Mouse (Mus musculus) thymus, adult 2 months (tissue): ENCODE measurements around the gene Snrpg. TPM values are rescaled to one million over a fixed set of nuclear protein-coding genes. Genes with fewer than 3 reads are reported as not detected.

Experiments
- DNase-seq: peaks from one replicate; pipeline ENCODE4 v3.0.0; 2021
- H3K27ac ChIP-seq: fragments of 200-500 bp; 2 replicates; pipeline ENCODE4 v1.5.1; 2012; ENCODE audit warnings: low read length, control low read depth; ENCODE audit not compliant: control insufficient read depth, insufficient read depth
- H3K27me3 ChIP-seq: fragments of 200-500 bp; 2 replicates; pipeline ENCODE4 v1.6.1; 2012; ENCODE audit warnings: mild to moderate bottlenecking, low read length, moderate library complexity, mixed read lengths; ENCODE audit not compliant: control insufficient read depth, insufficient read depth
- H3K36me3 ChIP-seq: fragments of 200-500 bp; 2 replicates; pipeline ENCODE4 v1.6.1; 2012; ENCODE audit warnings: mild to moderate bottlenecking, low read length, moderate library complexity; ENCODE audit not compliant: control insufficient read depth, insufficient read depth
- H3K4me1 ChIP-seq: fragments of 200-500 bp; replicated peaks from 2 replicates; pipeline ENCODE4 v1.6.1; 2012; ENCODE audit warnings: low read length; ENCODE audit not compliant: control insufficient read depth, insufficient read depth
- H3K4me3 ChIP-seq: fragments of 200-500 bp; 2 replicates; pipeline ENCODE4 v1.5.1; 2012; ENCODE audit warnings: mild to moderate bottlenecking, low read length, control low read depth, moderate library complexity; ENCODE audit not compliant: control insufficient read depth, insufficient read depth
- CTCF ChIP-seq: fragments of 200-500 bp; IDR thresholded peaks from 2 replicates; pipeline ENCODE4 v1.5.1; 2012; ENCODE audit warnings: mild to moderate bottlenecking, control low read depth, low read length, moderate library complexity, borderline replicate concordance; ENCODE audit not compliant: control insufficient read depth, poor library complexity, insufficient read depth; ENCODE audit errors: extremely low read depth
- POLR2A ChIP-seq: fragments of 200-500 bp; IDR thresholded peaks from 2 replicates; pipeline ENCODE4 v1.6.1; 2012; ENCODE audit warnings: mild to moderate bottlenecking, low read length, control low read depth, moderate library complexity; ENCODE audit not compliant: control insufficient read depth, poor library complexity, insufficient read depth; ENCODE audit errors: extremely low read depth
- WGBS: fragments of 180-500 bp; shearing (Covaris S2); methylation state at CpG from one replicate; pipeline ENCODE4 v1.1.7; 2018; 5-methylcytosine and 5-hydroxymethylcytosine counted together
- polyA plus RNA-seq: library from polyadenylated mRNA; depleted of rRNA; stranded (reverse); fragments of >200 nt; gene quantifications from 2 replicates; pipeline ENCODE4 v1.2.3, GENCODE M21; 2012

The Snrpg gene
- polyA plus RNA-seq, 1 experiment: 87.1 TPM

DNA sequence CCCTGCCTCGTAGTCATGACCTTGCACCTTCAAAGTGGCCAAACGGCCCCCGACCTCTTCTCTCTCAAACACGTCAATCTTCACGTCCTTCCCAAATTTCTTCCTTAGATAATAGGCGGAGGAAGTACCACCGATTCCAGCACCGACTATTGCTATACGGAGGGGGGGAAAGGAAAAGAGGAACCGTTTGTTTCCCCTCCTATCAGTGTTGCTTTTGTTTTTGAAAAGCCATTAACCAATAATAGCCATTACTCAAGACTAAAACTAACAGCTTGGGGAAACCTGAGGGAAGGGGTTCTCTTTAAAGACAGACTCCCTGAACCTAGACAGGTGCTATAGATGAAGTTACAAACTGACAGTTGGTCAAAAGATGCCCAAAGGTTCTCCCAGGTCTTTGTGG is 24.9 kb downstream of the Snrpg start:
- Histone ChIP-seq H3K36me3 (0 out of 2 replicates have a peak, but pooled peaks cover under 1% of the 10 kb centered on the region), H3K4me3 (peak overlapping the region; percentile 92), H3K27me3 (no peaks in the 10 kb centered on the region), H3K27ac (no peak overlapping the region), H3K4me1 (peaks cover 8% of the 10 kb centered on the region)
- no peak for TF ChIP-seq POLR2A
- no peak for TF ChIP-seq CTCF
- 27% methylated on average over 10 of the region's 10 CpGs for WGBS
- no peak for DNase-seq

DNA sequence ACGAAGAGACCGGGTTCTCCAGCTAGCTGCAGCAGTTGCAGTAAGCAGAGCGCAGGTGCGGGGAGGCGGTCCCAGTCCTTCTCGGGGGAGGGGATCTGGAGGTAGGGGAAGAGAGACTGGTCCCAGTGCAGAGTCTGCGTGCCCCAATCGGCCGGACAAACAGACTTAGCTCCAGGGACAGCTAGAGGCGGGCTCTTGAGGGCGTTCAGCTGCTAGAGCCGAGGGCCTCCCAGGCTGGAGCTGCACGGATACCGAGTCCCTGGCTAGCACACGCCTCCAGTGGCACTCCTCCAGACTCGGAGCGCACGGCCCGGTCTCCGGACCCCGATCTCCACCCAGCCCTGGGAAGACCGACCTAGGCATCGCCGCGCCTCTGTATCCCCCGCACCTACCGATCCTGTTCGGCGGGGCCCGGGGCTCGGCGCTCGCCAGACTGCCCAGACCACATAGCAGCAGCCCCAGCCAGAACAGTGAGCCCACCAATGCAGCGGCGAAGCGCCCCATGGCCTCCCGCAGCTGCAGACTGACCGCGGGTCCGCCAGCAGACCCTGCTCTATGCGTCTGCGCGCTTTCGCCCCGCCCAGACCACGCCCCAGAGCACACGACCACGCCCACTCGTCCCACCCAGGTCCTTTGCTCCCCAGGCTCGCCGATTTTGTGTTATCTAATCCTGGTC is 25.6 kb downstream of the Snrpg start, which contains the start of gene Pcyox1:
TSS of gene Pcyox1 (minus strand) at position 574 of the 676 bp plus-strand sequence.
- Histone ChIP-seq H3K4me1 (peaks cover 8% of the 10 kb centered on the region), H3K27me3 (no peaks in the 10 kb centered on the region), H3K27ac (no peak within 1 kb of the TSS), H3K36me3 (no peaks in the 10 kb centered on the region), H3K4me3 (peak within 1 kb of the TSS; percentile 92)
- TF ChIP-seq CTCF (no peak), POLR2A (no peak; the same call in 1 of the 2 replicates)
- WGBS: under 1% methylated on average over 51 of the region's 51 CpGs
- DNase-seq: peak; percentile 86

GRCm38 (mm10) chr6:86397257-86397980 is 26.3 kb downstream of the Snrpg start:
- TF ChIP-seq POLR2A (no peak), CTCF (no peak)
- Histone ChIP-seq H3K36me3 (no peaks in the 10 kb centered on the region), H3K27me3 (no peaks in the 10 kb centered on the region), H3K4me1 (peaks cover 8% of the 10 kb centered on the region), H3K4me3 (peak overlapping the region; percentile 92), H3K27ac (no peak overlapping the region)
- WGBS: 2% methylated on average over 14 of the region's 14 CpGs
- DNase-seq: no peak

DNA sequence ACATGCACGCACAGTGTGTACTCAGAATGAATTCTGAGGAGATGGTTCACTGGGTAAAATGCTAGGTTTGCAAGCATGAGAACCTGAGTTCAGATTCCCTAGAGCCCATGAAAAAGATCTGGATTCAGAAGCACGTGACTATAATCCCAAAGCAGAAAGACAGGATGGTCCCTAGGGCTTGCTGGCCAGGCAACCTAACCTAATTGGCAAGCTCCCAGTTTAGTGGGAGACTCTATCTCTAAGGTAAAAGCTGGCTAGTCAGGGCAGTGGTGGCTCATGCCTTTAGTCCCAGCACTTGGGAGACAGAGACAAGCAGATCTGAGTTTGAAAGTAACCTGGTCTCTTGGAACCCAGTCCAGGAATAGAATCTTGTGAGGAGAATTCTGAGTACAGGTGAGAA is 27.9 kb downstream of the Snrpg start:
- H3K36me3 ChIP-seq: no peaks in the 10 kb centered on the region
- peaks cover 8% of the 10 kb centered on the region for H3K4me1 ChIP-seq
- TF ChIP-seq POLR2A (no peak), CTCF (no peak)
- H3K27ac ChIP-seq: no peak overlapping the region
- H3K4me3 ChIP-seq: no peak overlapping the region
- H3K27me3 ChIP-seq: no peaks in the 10 kb centered on the region
- 95% methylated on average over 2 of the region's 2 CpGs for WGBS
- no peak for DNase-seq

DNA sequence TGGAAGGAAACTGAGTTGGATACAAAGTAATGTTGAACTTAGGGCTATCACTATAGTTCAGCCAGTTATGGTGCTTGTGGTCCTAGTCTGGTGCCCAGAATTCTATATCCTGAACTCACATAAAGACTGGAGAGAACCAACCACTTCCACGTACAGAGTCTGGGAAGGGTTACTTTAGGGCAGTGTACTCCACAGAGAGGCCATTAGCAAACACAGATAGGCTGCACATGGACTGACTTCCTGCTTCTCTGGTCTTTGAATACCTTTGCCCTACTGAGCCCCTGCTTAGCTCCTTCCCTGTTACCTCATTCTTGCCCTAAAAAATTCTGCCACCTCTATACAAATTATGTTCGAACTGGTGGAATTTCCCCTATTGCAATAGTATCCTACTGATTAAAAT is 28.9 kb downstream of the Snrpg start:
- 87% methylated on average over 2 of the region's 2 CpGs for WGBS
- Histone ChIP-seq H3K4me1 (peaks cover 8% of the 10 kb centered on the region), H3K4me3 (no peak overlapping the region), H3K27me3 (no peaks in the 10 kb centered on the region), H3K27ac (no peak overlapping the region), H3K36me3 (no peaks in the 10 kb centered on the region)
- TF ChIP-seq POLR2A (no peak), CTCF (no peak)
- no peak for DNase-seq

DNA sequence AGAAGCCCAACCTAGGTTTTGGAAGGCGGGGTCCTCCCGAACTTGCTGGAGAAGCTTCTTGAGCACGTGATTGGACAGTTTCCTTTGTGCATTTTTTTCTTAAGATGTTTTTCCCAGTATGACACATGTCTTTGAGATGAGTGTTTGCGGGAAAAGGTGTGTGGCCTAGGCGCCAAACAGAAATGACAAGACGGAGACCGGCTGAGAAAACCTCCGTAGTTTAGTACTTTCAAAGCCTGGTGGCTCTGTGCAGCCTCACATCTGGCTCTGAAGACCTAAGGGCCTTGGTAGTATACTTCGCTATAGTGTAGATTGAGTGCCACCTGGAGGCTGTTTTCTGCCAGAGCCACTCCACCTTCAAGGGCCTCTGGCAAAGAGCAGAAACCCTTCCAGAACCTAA is 29.9 kb downstream of the Snrpg start:
- peaks cover 8% of the 10 kb centered on the region for H3K4me1 ChIP-seq
- no peak for TF ChIP-seq POLR2A
- no peak for TF ChIP-seq CTCF
- H3K27ac ChIP-seq: no peak overlapping the region
- 6% methylated on average over 9 of the region's 9 CpGs for WGBS
- H3K27me3 ChIP-seq: no peaks in the 10 kb centered on the region
- no peaks in the 10 kb centered on the region for H3K36me3 ChIP-seq
- H3K4me3 ChIP-seq: no peak overlapping the region
- peak; percentile 86 for DNase-seq
